Mouse (Mus musculus): ENCODE data around the gene Snca. TPM values are rescaled to one million over a fixed set of nuclear protein-coding genes. Genes with fewer than 3 reads are reported as not detected.

The Snca gene
- 93.8 and 102 TPM in 2 replicates for polyA plus RNA-seq (2014; fragmentation: Nextera tagmentation; extraction: Ambion mirVana)

GRCm38 (mm10) chr6:60829282-60829891, at the start of gene Snca:
Gene Snca (minus strand): TSS chr6:60829855.
- no peaks in the 10 kb centered on the region for H3K9me3 ChIP-seq (ENCODE audit: control insufficient read depth, low read length)
- H3K9ac ChIP-seq (ENCODE audit: low read depth, low read length), result peak within 1 kb of the TSS; percentile 82
- H3K27ac ChIP-seq (ENCODE audit: low read depth, low read length), result peak within 1 kb of the TSS; percentile 88; the same call in 1 of the 2 replicates
- peak within 1 kb of the TSS; percentile 96 for H3K4me2 ChIP-seq
- DNase-seq (ENCODE audit: low spot score) (no peak), ATAC-seq (replicated peaks; ENCODE audit: low FRiP score) (no peak)
- no peaks in the 10 kb centered on the region for H3K36me3 ChIP-seq (ENCODE audit: control insufficient read depth, insufficient read depth, low read length)
- WGBS, result 4% methylated on average over 14 of the region's 14 CpGs
- H3K4me3 ChIP-seq (ENCODE audit: low read depth, low read length), result peak within 1 kb of the TSS; percentile 68
- H3K27me3 ChIP-seq (replicated peaks; ENCODE audit: control insufficient read depth, insufficient read depth, low read length), result no peaks in the 10 kb centered on the region
- peaks cover 9% of the 10 kb centered on the region; the same call in 1 of the 2 replicates for H3K4me1 ChIP-seq (replicated peaks; ENCODE audit: control insufficient read depth, insufficient read depth, low read length)

- H3K36me3 ChIP-seq (ENCODE audit: control insufficient read depth, insufficient read depth, low read length), result no peaks in the 10 kb centered on the region
- no peak overlapping the region for H3K4me3 ChIP-seq (ENCODE audit: low read depth, low read length)
- no peaks in the 10 kb centered on the region for H3K4me1 ChIP-seq (replicated peaks; ENCODE audit: control insufficient read depth, insufficient read depth, low read length)
- no peak for ATAC-seq (replicated peaks; ENCODE audit: low FRiP score)
- H3K9ac ChIP-seq (ENCODE audit: low read depth, low read length), result no peak overlapping the region
- DNase-seq (ENCODE audit: low spot score), result no peak
- no peak overlapping the region for H3K27ac ChIP-seq (ENCODE audit: low read depth, low read length)
- no peak overlapping the region for H3K4me2 ChIP-seq
- H3K9me3 ChIP-seq (ENCODE audit: control insufficient read depth, low read length), result no peaks in the 10 kb centered on the region
- 63% methylated on average over 1 of the region's 1 CpGs for WGBS
- no peaks in the 10 kb centered on the region for H3K27me3 ChIP-seq (replicated peaks; ENCODE audit: control insufficient read depth, insufficient read depth, low read length)
These were observed 40.5 kb upstream of the Snca start for GRCm38 (mm10) chr6:60870126-60870525.

GRCm38 (mm10) chr6:60856599-60856998, 26.9 kb upstream of the Snca start:
- no peak for ATAC-seq (replicated peaks; ENCODE audit: low FRiP score)
- no peaks in the 10 kb centered on the region for H3K4me1 ChIP-seq (replicated peaks; ENCODE audit: control insufficient read depth, insufficient read depth, low read length)
- H3K27me3 ChIP-seq (replicated peaks; ENCODE audit: control insufficient read depth, insufficient read depth, low read length), result no peaks in the 10 kb centered on the region
- H3K4me3 ChIP-seq (ENCODE audit: low read depth, low read length), result no peak overlapping the region
- H3K4me2 ChIP-seq, result no peak overlapping the region
- 67% methylated on average over 2 of the region's 2 CpGs for WGBS
- no peak overlapping the region for H3K27ac ChIP-seq (ENCODE audit: low read depth, low read length)
- H3K9ac ChIP-seq (ENCODE audit: low read depth, low read length), result no peak overlapping the region
- no peaks in the 10 kb centered on the region for H3K36me3 ChIP-seq (ENCODE audit: control insufficient read depth, insufficient read depth, low read length)
- DNase-seq (ENCODE audit: low spot score), result no peak
- no peaks in the 10 kb centered on the region for H3K9me3 ChIP-seq (ENCODE audit: control insufficient read depth, low read length)

GRCm38 (mm10) chr6:60851690-60852089, 22.0 kb upstream of the Snca start:
- DNase-seq (ENCODE audit: low spot score), result no peak
- Histone ChIP-seq H3K9ac (ENCODE audit: low read depth, low read length) (no peak overlapping the region), H3K27ac (ENCODE audit: low read depth, low read length) (no peak overlapping the region), H3K4me3 (ENCODE audit: low read depth, low read length) (no peak overlapping the region), H3K4me2 (no peak overlapping the region), H3K27me3 (replicated peaks; ENCODE audit: control insufficient read depth, insufficient read depth, low read length) (no peaks in the 10 kb centered on the region), H3K36me3 (ENCODE audit: control insufficient read depth, insufficient read depth, low read length) (no peaks in the 10 kb centered on the region), H3K9me3 (ENCODE audit: control insufficient read depth, low read length) (no peaks in the 10 kb centered on the region), H3K4me1 (replicated peaks; ENCODE audit: control insufficient read depth, insufficient read depth, low read length) (no peaks in the 10 kb centered on the region)
- no peak for ATAC-seq (replicated peaks; ENCODE audit: low FRiP score)
- 79% methylated on average over 2 of the region's 2 CpGs for WGBS

GRCm38 (mm10) chr6:60828429-60829264, 1.0 kb downstream of the Snca start:
- ATAC-seq (replicated peaks; ENCODE audit: low FRiP score) (peak; percentile 84), DNase-seq (ENCODE audit: low spot score) (peak; percentile 75)
- Histone ChIP-seq H3K4me3 (ENCODE audit: low read depth, low read length) (peak overlapping the region; percentile 68), H3K4me2 (peak overlapping the region; percentile 96), H3K9ac (ENCODE audit: low read depth, low read length) (peak overlapping the region; percentile 82), H3K27me3 (replicated peaks; ENCODE audit: control insufficient read depth, insufficient read depth, low read length) (no peaks in the 10 kb centered on the region), H3K36me3 (ENCODE audit: control insufficient read depth, insufficient read depth, low read length) (no peaks in the 10 kb centered on the region), H3K4me1 (replicated peaks; ENCODE audit: control insufficient read depth, insufficient read depth, low read length) (peaks cover 9% of the 10 kb centered on the region; the same call in 1 of the 2 replicates), H3K9me3 (ENCODE audit: control insufficient read depth, low read length) (no peaks in the 10 kb centered on the region), H3K27ac (ENCODE audit: low read depth, low read length) (peak overlapping the region; percentile 88)
- under 1% methylated on average over 34 of the region's 35 CpGs for WGBS

GRCm38 (mm10) chr6:60828047-60828428, 1.6 kb downstream of the Snca start:
- peak overlapping the region; percentile 68 for H3K4me3 ChIP-seq (ENCODE audit: low read depth, low read length)
- 40% methylated on average over 1 of the region's 1 CpGs for WGBS
- ATAC-seq (replicated peaks; ENCODE audit: low FRiP score), result peak; percentile 96
- H3K9me3 ChIP-seq (ENCODE audit: control insufficient read depth, low read length), result no peaks in the 10 kb centered on the region
- peak overlapping the region; percentile 82 for H3K9ac ChIP-seq (ENCODE audit: low read depth, low read length)
- H3K27ac ChIP-seq (ENCODE audit: low read depth, low read length), result peak overlapping the region; percentile 88
- no peaks in the 10 kb centered on the region for H3K36me3 ChIP-seq (ENCODE audit: control insufficient read depth, insufficient read depth, low read length)
- peaks cover 9% of the 10 kb centered on the region; the same call in 1 of the 2 replicates for H3K4me1 ChIP-seq (replicated peaks; ENCODE audit: control insufficient read depth, insufficient read depth, low read length)
- H3K27me3 ChIP-seq (replicated peaks; ENCODE audit: control insufficient read depth, insufficient read depth, low read length), result no peaks in the 10 kb centered on the region
- DNase-seq (ENCODE audit: low spot score), result peak; percentile 58
- peak overlapping the region; percentile 96 for H3K4me2 ChIP-seq

GRCm38 (mm10) chr6:60827290-60827689, 2.4 kb downstream of the Snca start:
- peaks cover 9% of the 10 kb centered on the region; the same call in 1 of the 2 replicates for H3K4me1 ChIP-seq (replicated peaks; ENCODE audit: control insufficient read depth, insufficient read depth, low read length)
- peak overlapping the region; percentile 88 for H3K27ac ChIP-seq (ENCODE audit: low read depth, low read length)

GRCm38 (mm10) chr6:60819272-60819671, 10.4 kb downstream of the Snca start:
- ATAC-seq (replicated peaks; ENCODE audit: low FRiP score), result no peak
- Histone ChIP-seq H3K4me3 (ENCODE audit: low read depth, low read length) (no peak overlapping the region), H3K9me3 (ENCODE audit: control insufficient read depth, low read length) (no peaks in the 10 kb centered on the region), H3K36me3 (ENCODE audit: control insufficient read depth, insufficient read depth, low read length) (no peaks in the 10 kb centered on the region), H3K4me2 (no peak overlapping the region), H3K27ac (ENCODE audit: low read depth, low read length) (no peak overlapping the region), H3K9ac (ENCODE audit: low read depth, low read length) (no peak overlapping the region), H3K4me1 (replicated peaks; ENCODE audit: control insufficient read depth, insufficient read depth, low read length) (no peaks in the 10 kb centered on the region), H3K27me3 (replicated peaks; ENCODE audit: control insufficient read depth, insufficient read depth, low read length) (no peaks in the 10 kb centered on the region)
- 81% methylated on average over 1 of the region's 1 CpGs for WGBS
- DNase-seq (ENCODE audit: low spot score), result no peak

More at GRCm38 (mm10) chr6:60827290-60827689, 2.4 kb downstream of the Snca start:
- Histone ChIP-seq H3K36me3 (ENCODE audit: control insufficient read depth, insufficient read depth, low read length) (no peaks in the 10 kb centered on the region), H3K4me2 (peak overlapping the region; percentile 96), H3K4me3 (ENCODE audit: low read depth, low read length) (peak overlapping the region; percentile 68), H3K9me3 (ENCODE audit: control insufficient read depth, low read length) (no peaks in the 10 kb centered on the region), H3K27me3 (replicated peaks; ENCODE audit: control insufficient read depth, insufficient read depth, low read length) (no peaks in the 10 kb centered on the region), H3K9ac (ENCODE audit: low read depth, low read length) (peak overlapping the region; percentile 47)
- DNase-seq (ENCODE audit: low spot score), result no peak
- 27% methylated on average over 1 of the region's 1 CpGs for WGBS
- ATAC-seq (replicated peaks; ENCODE audit: low FRiP score), result peak; percentile 58
